Mouse (Mus musculus): ENCODE measurements around the gene Tmem109. TPM values are rescaled to one million over a fixed set of nuclear protein-coding genes. Genes with fewer than 3 reads are reported as not detected.

Tmem109 gene
- total RNA-seq, 2 experiments from 2014 or later: 47.7 to 50.3 TPM

DNA sequence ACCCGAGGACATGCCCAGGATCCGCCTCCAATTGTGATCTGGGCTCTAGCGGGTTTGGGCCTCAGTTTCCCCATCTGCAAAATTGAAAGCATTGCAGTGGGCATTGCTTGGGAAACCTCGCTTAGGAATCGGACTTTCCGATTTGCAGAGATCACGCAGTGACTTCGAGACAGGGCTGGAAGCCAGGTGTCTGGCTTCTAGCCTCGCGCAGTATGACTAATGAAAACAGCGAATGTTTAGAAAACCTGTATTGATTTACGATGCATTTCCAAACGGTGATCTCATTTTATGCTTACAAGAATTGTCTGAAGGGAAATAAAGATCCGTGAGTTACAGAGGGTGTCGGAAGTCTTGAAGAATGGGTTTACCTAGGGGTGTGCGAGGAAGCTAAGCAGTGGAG lies 13.9 kb upstream of the Tmem109 start:
- peak in 1 of 2 experiments; percentile 30 for DNase-seq (ENCODE audit: low spot score in 2 of 2)
- intact Hi-C loops (cut with DNase I): no loop called here

DNA sequence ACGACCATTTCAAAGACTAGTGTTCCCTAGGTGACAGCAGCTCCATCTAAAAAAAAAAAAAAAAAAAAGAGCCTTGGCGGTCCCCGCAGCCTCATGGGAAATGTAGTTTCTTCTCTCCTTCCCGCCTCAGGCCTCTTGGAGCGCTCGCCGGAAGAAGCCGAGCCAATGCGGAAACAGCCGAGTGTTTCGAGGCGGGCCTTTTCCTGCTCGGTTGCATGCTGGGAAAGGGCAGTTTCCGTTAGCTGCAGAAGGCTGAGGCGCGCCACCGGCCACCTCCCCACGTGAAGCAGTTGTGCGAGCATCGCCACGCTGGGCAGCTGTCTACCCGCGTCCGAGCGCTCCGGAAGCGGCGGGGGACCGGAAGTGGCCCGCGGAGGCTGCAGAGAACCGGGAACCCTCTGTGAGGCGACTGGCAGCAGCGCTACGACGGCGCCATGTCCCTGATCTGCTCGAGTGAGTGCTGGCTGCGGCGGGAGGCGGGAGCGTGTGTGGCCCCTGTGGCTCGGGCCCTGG lies 13.3 kb upstream of the Tmem109 start, which contains the start of gene Prpf19:
TSS of gene Prpf19 (plus strand) at position 216 of the 513 bp plus-strand sequence.
- intact Hi-C loops (cut with DNase I): no loop called here
- peak; percentile 99 for DNase-seq (ENCODE audit: low spot score in 2 of 2)

DNA sequence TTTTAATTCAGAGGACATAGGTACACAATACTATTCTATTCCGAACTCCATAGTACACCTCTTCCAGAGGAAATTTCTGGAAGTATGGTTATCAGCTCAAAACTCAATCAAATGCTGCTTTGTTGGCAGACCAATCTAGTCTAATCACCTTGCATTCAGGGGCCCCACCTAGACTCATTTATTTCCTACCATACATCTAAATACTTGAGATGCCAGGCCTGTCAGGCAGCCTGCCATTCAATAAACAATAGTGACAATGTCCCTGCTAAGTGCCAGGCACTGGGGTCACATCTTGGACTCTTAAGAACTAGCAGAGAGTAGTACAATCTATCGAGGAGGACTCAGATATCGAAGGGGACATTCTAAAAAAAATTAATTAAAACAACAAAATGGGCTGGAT lies 10.4 kb upstream of the Tmem109 start:
- DNase-seq (ENCODE audit: low spot score in 2 of 2): no peak
- intact Hi-C loops (cut with DNase I): no loop called here

GRCm38 (mm10) chr19:10880975-10881425 lies 801 bp downstream of the Tmem109 start:
- no peak for DNase-seq (ENCODE audit: low spot score in 2 of 2)
- intact Hi-C loops (cut with DNase I): loop anchor here (5.0 kb wide), 2 partner anchors 74 to 169 kb away; no protein-coding TSS in a partner anchor

DNA sequence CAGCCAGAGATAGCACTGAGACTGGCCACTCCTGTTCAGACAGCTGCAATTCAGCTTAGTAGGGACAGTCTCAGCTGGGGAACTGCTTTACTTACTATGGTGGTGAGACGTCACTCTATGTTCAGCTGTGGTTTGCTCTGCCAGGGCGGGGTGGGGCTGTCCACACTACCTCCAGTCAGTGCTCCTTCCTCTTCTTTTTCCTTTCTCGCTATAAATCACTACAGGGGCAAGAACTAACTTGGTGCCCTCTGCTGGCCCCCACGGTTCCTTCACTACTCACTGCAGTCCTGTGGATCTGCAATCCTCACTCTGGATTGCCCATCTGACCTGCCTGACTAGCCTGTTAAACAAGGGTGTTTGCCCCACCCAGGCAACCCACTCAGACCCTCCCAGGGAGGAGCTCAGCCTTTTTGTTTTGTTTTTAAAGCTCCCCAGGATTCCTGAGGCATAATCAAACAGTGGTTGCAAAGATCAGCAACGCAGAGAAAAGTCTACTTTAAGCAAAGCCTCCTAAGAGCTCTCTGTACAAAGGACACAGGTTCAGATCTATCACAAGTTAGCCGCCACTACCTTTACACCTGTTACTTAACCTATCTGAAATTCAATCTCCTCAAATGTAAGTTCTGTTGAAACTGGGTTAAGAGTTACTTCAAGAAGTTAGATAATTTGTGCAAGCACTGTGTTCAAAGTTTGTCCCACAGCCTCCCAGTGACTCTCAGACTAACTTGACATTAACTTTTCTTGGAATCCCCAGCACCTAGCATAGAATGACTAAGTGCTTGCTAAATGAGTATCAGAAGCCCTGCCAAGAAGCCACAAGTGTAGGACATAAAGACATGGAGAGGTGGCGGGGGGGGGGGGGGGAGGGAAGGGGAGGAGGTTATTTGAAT lies 1.5 kb downstream of the Tmem109 start:
- intact Hi-C loops (cut with DNase I): loop anchor here (5.0 kb wide), 2 partner anchors 73 to 168 kb away; no protein-coding TSS in a partner anchor
- DNase-seq (ENCODE audit: low spot score in 2 of 2): peak in 1 of 2 experiments; percentile 64

DNA sequence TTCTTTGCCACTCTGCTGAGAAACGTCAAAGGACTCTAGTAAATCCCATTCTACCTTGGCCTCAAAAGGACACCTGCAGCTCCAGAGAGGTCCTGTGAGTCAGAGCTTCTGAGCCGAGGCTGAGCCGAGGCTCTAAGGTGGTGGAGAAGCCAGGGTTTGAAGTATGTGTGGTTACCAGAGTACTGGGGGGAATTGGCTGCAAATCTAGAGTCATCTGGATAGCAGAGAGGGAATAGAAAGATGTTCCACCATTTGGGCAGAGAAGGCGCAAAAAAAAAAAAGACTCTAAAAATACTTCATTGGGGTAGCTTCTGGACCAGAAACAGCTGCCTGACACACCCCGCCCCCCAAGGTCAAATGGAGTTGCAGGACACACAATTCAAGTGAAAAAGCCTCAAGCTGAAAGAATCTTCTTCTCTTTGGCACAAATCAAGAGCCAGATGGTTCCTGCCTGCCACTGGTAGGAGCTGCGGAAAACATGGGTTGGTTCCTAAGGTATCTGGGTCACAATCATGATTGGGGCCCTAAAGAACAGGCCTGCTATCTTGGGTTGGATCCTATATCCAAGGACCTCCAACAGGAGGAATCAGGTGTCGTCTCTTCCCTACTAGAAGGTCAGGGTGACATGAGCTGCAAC lies 3.5 kb downstream of the Tmem109 start:
- peak in 1 of 2 experiments; percentile 63 for DNase-seq (ENCODE audit: low spot score in 2 of 2)
- intact Hi-C loops (cut with DNase I): no loop called here

DNA sequence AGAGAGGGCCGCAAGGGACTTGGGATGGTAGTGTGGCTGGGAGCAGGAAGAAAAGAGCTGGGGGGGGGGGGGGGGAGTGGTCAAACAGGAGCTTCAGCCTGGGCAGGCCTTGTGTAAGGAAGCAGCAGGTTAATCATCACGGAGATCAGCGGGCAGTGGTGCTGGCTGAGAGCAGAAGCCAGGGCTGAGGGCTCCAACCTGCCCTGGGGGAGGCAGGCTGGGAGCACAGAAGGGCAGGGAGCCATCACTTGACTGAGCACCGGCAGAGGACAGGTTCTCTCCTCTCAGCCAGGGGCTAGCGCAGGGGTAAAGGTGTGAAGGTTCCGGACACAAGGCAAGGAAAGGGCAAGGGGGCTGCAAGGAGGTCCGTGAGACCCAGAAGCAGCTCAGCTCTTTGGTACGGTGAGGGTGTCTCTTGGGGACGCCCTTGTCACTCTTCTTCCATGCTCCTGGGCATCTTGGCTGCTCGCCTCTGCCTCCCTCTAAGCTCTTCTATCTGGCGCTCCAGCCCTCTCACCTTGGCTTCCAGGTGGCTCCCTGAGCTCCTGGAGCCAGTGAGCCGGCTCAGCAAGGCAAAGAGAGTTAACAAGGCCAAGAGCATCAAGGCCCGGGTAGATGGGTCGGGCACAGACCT lies 10.4 kb downstream of the Tmem109 start:
- intact Hi-C loops (cut with DNase I): no loop called here
- no peak for DNase-seq (ENCODE audit: low spot score in 2 of 2)

GRCm38 (mm10) chr19:10870676-10871075 lies 11.1 kb downstream of the Tmem109 start:
- intact Hi-C loops (cut with DNase I): no loop called here

DNA sequence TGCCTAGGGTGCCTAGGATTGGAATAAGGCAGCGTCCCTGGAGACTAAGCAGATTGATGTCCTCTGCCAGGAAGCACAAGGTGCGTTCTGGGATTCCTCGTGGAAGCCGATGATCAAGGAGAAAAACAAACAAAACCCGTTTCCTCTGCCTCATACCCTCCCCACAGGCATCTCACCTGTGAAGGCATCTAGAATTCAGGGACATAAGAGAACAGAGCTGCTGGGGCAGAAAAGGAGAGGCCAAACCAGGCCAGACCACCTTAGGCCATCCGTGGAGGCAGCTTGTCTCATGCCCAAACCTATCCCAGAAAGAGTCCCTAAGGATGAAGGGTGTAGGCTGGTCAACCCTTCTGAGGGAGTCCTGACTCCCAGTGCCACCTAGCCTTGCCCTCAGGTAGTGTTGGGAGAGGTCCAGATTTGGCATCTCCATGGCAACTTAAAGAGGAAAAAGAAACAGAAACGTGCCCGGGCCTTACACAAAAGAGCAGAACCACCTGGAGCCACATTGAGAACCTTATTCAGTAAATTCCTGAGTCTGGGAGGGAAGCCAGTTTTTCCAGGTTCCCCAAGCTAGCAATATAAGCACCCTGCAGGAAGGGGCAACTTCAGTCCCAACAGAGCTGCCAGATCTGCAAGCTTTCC lies 11.8 kb downstream of the Tmem109 start, which contains the start of gene Tmem132a:
TSS of gene Tmem132a (minus strand) at position 55 of the 642 bp plus-strand sequence.
- intact Hi-C loops (cut with DNase I): loop anchor here (5.0 kb wide), 1 partner anchor 158 kb away; no protein-coding TSS in a partner anchor
- DNase-seq (ENCODE audit: low spot score in 2 of 2): no peak

More at GRCm38 (mm10) chr19:10870676-10871075, 11.1 kb downstream of the Tmem109 start:
- no peak for DNase-seq (ENCODE audit: low spot score in 2 of 2)

DNA sequence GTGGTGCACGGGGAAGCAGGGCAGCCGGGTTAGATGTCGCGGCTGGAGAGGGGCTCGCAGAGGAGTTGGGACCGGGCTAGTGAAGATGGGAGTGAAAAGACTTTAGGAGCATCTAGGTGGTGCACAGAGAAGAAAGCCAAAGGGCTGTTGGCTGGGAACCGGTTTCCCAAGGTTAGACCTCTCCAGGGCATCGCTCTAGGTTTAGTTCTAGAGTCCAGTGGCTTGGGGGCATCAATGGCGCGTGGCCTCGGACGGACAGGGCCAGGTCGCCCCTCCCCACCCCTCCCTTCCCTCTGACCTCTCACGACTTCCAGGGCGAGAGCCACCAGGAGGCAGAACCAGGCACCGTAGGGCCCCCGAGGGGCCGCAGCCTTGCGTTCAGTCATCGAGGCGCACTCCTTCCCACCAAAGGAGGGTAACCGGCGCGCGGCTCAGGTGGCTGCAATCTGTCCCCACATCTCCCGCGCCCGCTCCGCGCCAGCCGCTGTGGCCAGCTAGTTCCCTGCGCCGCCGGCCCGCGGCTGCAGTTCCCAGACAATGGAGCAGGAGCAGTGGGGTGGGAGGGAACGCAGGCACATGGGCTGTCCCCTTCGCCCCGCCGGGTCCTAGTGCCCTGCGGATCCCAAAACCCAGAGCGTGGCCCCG lies 12.4 kb downstream of the Tmem109 start:
- intact Hi-C loops (cut with DNase I): loop anchor here (5.0 kb wide), 1 partner anchor 157 kb away; no protein-coding TSS in a partner anchor

GRCm38 (mm10) chr19:10868623-10869141 lies 13.1 kb downstream of the Tmem109 start:
- peak in 1 of 2 experiments; percentile 45 for DNase-seq (ENCODE audit: low spot score in 2 of 2)
- intact Hi-C loops (cut with DNase I): loop anchor here (5.0 kb wide), 1 partner anchor 156 kb away; no protein-coding TSS in a partner anchor

More for the DNA sequence above, 12.4 kb downstream of the Tmem109 start:
- DNase-seq (ENCODE audit: low spot score in 2 of 2): peak; percentile 90 to 94

GRCm38 (mm10) chr19:10867946-10868622 lies 13.7 kb downstream of the Tmem109 start:
- intact Hi-C loops (cut with DNase I): loop anchor here (5.0 kb wide), 1 partner anchor 156 kb away; no protein-coding TSS in a partner anchor
- peak in 1 of 2 experiments; percentile 66 for DNase-seq (ENCODE audit: low spot score in 2 of 2)

GRCm38 (mm10) chr19:10866351-10866750 lies 15.4 kb downstream of the Tmem109 start:
- DNase-seq (ENCODE audit: low spot score in 2 of 2): no peak
- intact Hi-C loops (cut with DNase I): loop anchor here (5.0 kb wide), 1 partner anchor 154 kb away; no protein-coding TSS in a partner anchor

GRCm38 (mm10) chr19:10860072-10860497 lies 21.7 kb downstream of the Tmem109 start:
- intact Hi-C loops (cut with DNase I): no loop called here
- DNase-seq (ENCODE audit: low spot score in 2 of 2): no peak

DNA sequence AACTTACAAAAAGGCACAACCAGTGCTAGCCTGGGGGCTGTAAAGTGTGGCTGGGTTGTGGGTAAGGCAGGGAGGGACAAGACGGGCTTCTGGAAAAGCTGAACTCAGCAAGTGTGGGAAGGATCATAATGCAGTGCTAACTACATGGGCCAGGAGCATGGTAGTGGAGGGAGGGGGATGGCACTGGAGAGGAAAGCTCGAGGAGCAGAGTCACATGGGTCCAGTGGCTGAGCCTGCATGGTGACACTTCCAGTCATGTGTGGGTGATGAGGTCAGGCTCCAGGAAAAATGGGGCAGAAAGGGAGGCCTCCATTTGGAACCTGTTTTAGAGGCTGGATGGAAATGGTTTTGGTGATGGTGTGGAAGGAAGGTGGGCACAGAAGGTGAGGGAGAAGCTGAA lies 25.3 kb downstream of the Tmem109 start:
- peak in 1 of 2 experiments; percentile 58 for DNase-seq (ENCODE audit: low spot score in 2 of 2)
- intact Hi-C loops (cut with DNase I): no loop called here

DNA sequence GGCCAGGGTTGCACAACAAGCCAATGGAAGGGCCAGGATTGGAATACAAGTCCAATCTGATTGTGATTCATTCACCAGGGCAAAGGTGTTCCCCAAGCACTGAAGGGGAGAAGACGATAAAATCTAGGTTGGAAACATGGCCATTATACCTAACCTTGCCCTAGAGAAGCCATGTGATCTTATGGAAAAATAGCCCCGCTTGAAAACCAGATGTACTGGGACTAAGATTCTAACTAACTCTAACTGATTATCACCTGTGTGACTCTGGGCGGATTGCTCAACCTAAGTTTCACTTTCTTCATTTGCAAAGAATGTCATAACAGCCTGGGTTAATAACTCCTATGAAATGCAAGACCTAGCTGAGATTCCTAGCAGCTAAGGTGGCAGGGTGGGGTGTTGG lies 26.4 kb downstream of the Tmem109 start:
- intact Hi-C loops (cut with DNase I): no loop called here
- DNase-seq (ENCODE audit: low spot score in 2 of 2): no peak

DNA sequence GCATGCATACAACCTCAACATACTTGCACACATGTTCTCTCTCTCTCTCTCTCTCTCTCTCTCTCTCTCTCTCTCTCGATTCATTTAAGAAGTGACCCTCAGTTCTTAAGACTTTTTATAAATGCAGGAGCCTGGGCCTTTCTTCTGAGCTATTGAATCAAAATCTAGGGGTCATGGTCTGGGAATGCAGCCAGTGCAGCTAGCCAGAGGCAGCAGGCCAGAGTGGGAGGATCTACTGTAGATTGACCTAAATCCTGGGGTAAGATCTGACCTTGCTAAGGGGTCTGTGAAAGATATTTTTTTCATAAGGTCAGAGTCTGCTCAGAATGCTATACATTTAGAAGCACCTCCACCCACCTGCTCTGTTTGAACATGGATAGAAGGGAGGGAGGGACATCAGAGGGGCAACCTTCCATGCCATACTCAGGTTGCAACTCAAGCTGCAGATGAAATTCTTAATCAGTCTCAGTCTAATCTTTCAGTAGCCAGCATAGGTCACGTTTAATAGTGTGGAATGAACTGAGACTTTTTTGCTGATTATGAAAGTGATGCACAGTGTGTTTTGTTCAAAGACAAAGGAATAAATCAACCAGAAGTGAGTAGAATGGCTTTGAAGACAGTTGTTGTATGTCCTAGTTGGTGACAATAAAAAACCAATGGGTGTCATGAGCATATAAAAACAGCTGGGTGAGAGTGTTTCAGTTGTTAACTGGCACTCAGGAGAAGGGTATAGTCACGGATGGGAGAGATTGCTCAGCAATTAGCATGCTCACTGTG lies 34.3 kb downstream of the Tmem109 start:
- no peak for DNase-seq (ENCODE audit: low spot score in 2 of 2)
- intact Hi-C loops (cut with DNase I): no loop called here
